Mouse (Mus musculus) embryo, embryonic 9.5 days (tissue): ENCODE measurements around the gene Barhl2.

Experiments
- DNase-seq: peaks from one replicate; pipeline ENCODE4 v3.0.0-alpha.2; 2017; ENCODE audit errors: extremely low spot score

The Barhl2 gene

GRCm38 (mm10) chr5:106415734-106416133, 42.2 kb downstream of the Barhl2 start:
- no peak for DNase-seq

DNA sequence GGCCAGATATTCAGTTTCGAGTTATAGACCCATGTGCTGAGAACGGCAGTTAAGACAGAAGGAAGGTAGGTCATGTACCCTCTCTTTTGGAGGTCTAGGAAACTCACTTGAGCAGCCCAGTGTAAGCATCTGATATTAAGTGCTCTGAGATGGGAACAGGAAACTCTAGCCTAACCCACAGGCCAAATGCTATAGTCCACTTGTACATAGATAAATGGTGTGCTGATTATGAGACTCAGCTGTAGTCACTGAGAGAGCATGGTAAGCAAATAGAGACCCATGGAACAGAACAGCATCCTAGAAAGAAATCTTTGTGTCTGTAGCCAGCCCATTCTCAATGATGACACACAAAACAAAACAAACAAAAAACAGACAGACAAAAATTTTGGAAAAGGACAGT, 55.2 kb downstream of the Barhl2 start:
- DNase-seq: no peak
